Mouse (Mus musculus): ENCODE data around the gene Lmna. TPM values are rescaled to one million over a fixed set of nuclear protein-coding genes. Genes with fewer than 3 reads are reported as not detected.

Gene Lmna
- total and polyA plus RNA-seq, 3 experiments: 128 to 388 (median 302) TPM

GRCm38 (mm10) chr3:88437454-88437853, 72.3 kb downstream of the Lmna start:
- Histone ChIP-seq H3K9me3 (replicated peaks; ENCODE audit: insufficient read depth, low read length) (no peaks in the 10 kb centered on the region), H3K4me1 (ENCODE audit: control insufficient read depth in 1 of 2, insufficient read depth in 2 of 2, low read length in 2 of 2) (no peaks in the 10 kb centered on the region), H3K4me3 (ENCODE audit: control insufficient read depth in 1 of 2, insufficient read depth in 1 of 2, low read depth in 2 of 2, low read length in 2 of 2) (no peak overlapping the region), H3K79me2 (ENCODE audit: control insufficient read depth, insufficient read depth, low read length, poor library complexity) (no peaks in the 10 kb centered on the region), H3K9ac (ENCODE audit: control insufficient read depth, low read depth, low read length, poor library complexity, severe bottlenecking) (no peak overlapping the region), H3K27ac (ENCODE audit: control insufficient read depth, low read depth, low read length) (no peak overlapping the region), H3K27me3 (ENCODE audit: control insufficient read depth in 1 of 2, insufficient read depth in 2 of 2, low read length in 2 of 2) (no peaks in the 10 kb centered on the region), H3K36me3 (ENCODE audit: control insufficient read depth in 1 of 2, insufficient read depth in 2 of 2, low read length in 2 of 2) (no peaks in the 10 kb centered on the region)
- no peak for DNase-seq (ENCODE audit: low read depth, low spot score)
- TF ChIP-seq EP300 (IDR thresholded peaks at IDR 0.05; ENCODE audit: low read depth in 1 of 2, low read length in 2 of 2) (no peak), ELF1 (IDR thresholded peaks at IDR 0.05; ENCODE audit: low read depth, low read length) (no peak), NELFE (IDR thresholded peaks at IDR 0.05; ENCODE audit: low read depth, low read length) (no peak), TCF12 (IDR thresholded peaks at IDR 0.05; ENCODE audit: low read depth, low read length) (no peak), RAD21 (IDR thresholded peaks at IDR 0.05; ENCODE audit: low read depth, low read length) (no peak), SIN3A (IDR thresholded peaks at IDR 0.05; ENCODE audit: low read length) (no peak), MAX (IDR thresholded peaks at IDR 0.05; ENCODE audit: low read length) (no peak), ZKSCAN1 (IDR thresholded peaks at IDR 0.05; ENCODE audit: low read depth, low read length) (no peak), NRF1 (IDR thresholded peaks at IDR 0.05; ENCODE audit: insufficient read depth, low read depth, low read length, poor library complexity, severe bottlenecking) (no peak), USF1 (IDR thresholded peaks at IDR 0.05; ENCODE audit: low read depth, low read length) (no peak), MAZ (IDR thresholded peaks at IDR 0.05; ENCODE audit: low read depth, low read length) (no peak)

GRCm38 (mm10) chr3:88436395-88437201, 73.2 kb downstream of the Lmna start:
- no peak overlapping the region for H3K4me3 ChIP-seq (ENCODE audit: control insufficient read depth in 1 of 2, insufficient read depth in 1 of 2, low read depth in 2 of 2, low read length in 2 of 2)
- no peak for DNase-seq (ENCODE audit: low read depth, low spot score)
- H3K4me1 ChIP-seq (ENCODE audit: control insufficient read depth in 1 of 2, insufficient read depth in 2 of 2, low read length in 2 of 2): no peaks in the 10 kb centered on the region
- H3K9me3 ChIP-seq (replicated peaks; ENCODE audit: insufficient read depth, low read length): no peaks in the 10 kb centered on the region
- TF ChIP-seq CTCF (IDR thresholded peaks at IDR 0.05 in 2 of 3, conservative IDR thresholded peaks at IDR 0.05 in 1 of 3; ENCODE audit: control insufficient read depth in 1 of 3, insufficient read depth in 1 of 3, low read depth in 2 of 3, low read length in 3 of 3, poor library complexity in 1 of 3, severe bottlenecking in 1 of 3): peak in 1 of 3 experiments; percentile 39; a peak in 1 of 6 replicates
- TF ChIP-seq MAX (IDR thresholded peaks at IDR 0.05; ENCODE audit: low read length): no peak
- no peak for TF ChIP-seq TBP (IDR thresholded peaks at IDR 0.05; ENCODE audit: low read depth, low read length)
- no peak for TF ChIP-seq SIN3A (IDR thresholded peaks at IDR 0.05; ENCODE audit: low read length)
- TF ChIP-seq TCF12 (IDR thresholded peaks at IDR 0.05; ENCODE audit: low read depth, low read length): no peak
- H3K79me2 ChIP-seq (ENCODE audit: control insufficient read depth, insufficient read depth, low read length, poor library complexity): no peaks in the 10 kb centered on the region
- no peaks in the 10 kb centered on the region for H3K27me3 ChIP-seq (ENCODE audit: control insufficient read depth in 1 of 2, insufficient read depth in 2 of 2, low read length in 2 of 2)
- H3K9ac ChIP-seq (ENCODE audit: control insufficient read depth, low read depth, low read length, poor library complexity, severe bottlenecking): no peak overlapping the region
- H3K27ac ChIP-seq (ENCODE audit: control insufficient read depth, low read depth, low read length): no peak overlapping the region
- H3K36me3 ChIP-seq (ENCODE audit: control insufficient read depth in 1 of 2, insufficient read depth in 2 of 2, low read length in 2 of 2): no peaks in the 10 kb centered on the region

GRCm38 (mm10) chr3:88435515-88435914, 74.2 kb downstream of the Lmna start:
- Histone ChIP-seq H3K4me3 (ENCODE audit: control insufficient read depth in 1 of 2, insufficient read depth in 1 of 2, low read depth in 2 of 2, low read length in 2 of 2) (no peak overlapping the region), H3K27ac (ENCODE audit: control insufficient read depth, low read depth, low read length) (no peak overlapping the region), H3K27me3 (ENCODE audit: control insufficient read depth in 1 of 2, insufficient read depth in 2 of 2, low read length in 2 of 2) (no peaks in the 10 kb centered on the region), H3K79me2 (ENCODE audit: control insufficient read depth, insufficient read depth, low read length, poor library complexity) (no peaks in the 10 kb centered on the region), H3K36me3 (ENCODE audit: control insufficient read depth in 1 of 2, insufficient read depth in 2 of 2, low read length in 2 of 2) (no peaks in the 10 kb centered on the region), H3K9ac (ENCODE audit: control insufficient read depth, low read depth, low read length, poor library complexity, severe bottlenecking) (no peak overlapping the region), H3K9me3 (replicated peaks; ENCODE audit: insufficient read depth, low read length) (no peaks in the 10 kb centered on the region), H3K4me1 (ENCODE audit: control insufficient read depth in 1 of 2, insufficient read depth in 2 of 2, low read length in 2 of 2) (no peaks in the 10 kb centered on the region)
- DNase-seq (ENCODE audit: low read depth, low spot score): no peak
- TF ChIP-seq SIN3A (IDR thresholded peaks at IDR 0.05; ENCODE audit: low read length) (no peak), ETS1 (IDR thresholded peaks at IDR 0.05; ENCODE audit: low read depth, low read length) (no peak), CTCF (IDR thresholded peaks at IDR 0.05 in 2 of 3, conservative IDR thresholded peaks at IDR 0.05 in 1 of 3; ENCODE audit: control insufficient read depth in 1 of 3, insufficient read depth in 1 of 3, low read depth in 2 of 3, low read length in 3 of 3, poor library complexity in 1 of 3, severe bottlenecking in 1 of 3) (no peak), ZNF384 (IDR thresholded peaks at IDR 0.05; ENCODE audit: low read depth, low read length) (no peak), GABPA (IDR thresholded peaks at IDR 0.05; ENCODE audit: low read depth, low read length) (no peak), POLR2AphosphoS5 (IDR thresholded peaks at IDR 0.05; ENCODE audit: borderline replicate concordance, low read depth, low read length) (no peak), ZC3H11A (IDR thresholded peaks at IDR 0.05; ENCODE audit: low read depth, low read length) (no peak), E2F4 (IDR thresholded peaks at IDR 0.05; ENCODE audit: borderline replicate concordance, low read depth, low read length) (no peak), UBTF (IDR thresholded peaks at IDR 0.05; ENCODE audit: borderline replicate concordance, insufficient read depth, low read depth, low read length) (no peak), NELFE (IDR thresholded peaks at IDR 0.05; ENCODE audit: low read depth, low read length) (no peak), MXI1 (IDR thresholded peaks at IDR 0.05; ENCODE audit: low read depth, low read length) (no peak), MYB (IDR thresholded peaks at IDR 0.05; ENCODE audit: low read depth, low read length) (no peak), MEF2A (IDR thresholded peaks at IDR 0.05; ENCODE audit: extremely low read depth, insufficient replicate concordance, low read depth, low read length, poor library complexity, severe bottlenecking) (no peak)

Data from MEL (cell line).